Mouse (Mus musculus): ENCODE measurements at regions not wholly inside any gene's neighbourhood (a gene's known extent, or its start where the extent isn't known, plus 50 kb on each side); places are given as distances from the start of the nearest gene placed in this dataset.

- Histone ChIP-seq H3K27ac (no peak overlapping the region), H3K27me3 (peaks cover 8% of the 10 kb centered on the region; the same call in 1 of the 2 replicates), H3K4me3 (no peak overlapping the region), H3K4me2 (no peak overlapping the region), H3K4me1 (peaks cover 7% of the 10 kb centered on the region; the same call in 1 of the 2 replicates), H3K9ac (no peak overlapping the region), H3K9me3 (no peaks in the 10 kb centered on the region), H3K36me3 (no peaks in the 10 kb centered on the region)
- ATAC-seq (ENCODE audit: insufficient number of reproducible peaks, low FRiP score, low TSS enrichment, low read depth), result no peak
- WGBS, result 41% methylated on average over 5 of the region's 5 CpGs
Observed at GRCm38 (mm10) chr8:116242972-116243371, 261.8 kb upstream of the Dynlrb2 start.

- WGBS, result 76% methylated on average over 5 of the region's 5 CpGs
- no peak for ATAC-seq (ENCODE audit: insufficient number of reproducible peaks, low FRiP score, low TSS enrichment, low read depth)
Observed at GRCm38 (mm10) chr8:116241987-116242242, 262.9 kb upstream of the Dynlrb2 start.

GRCm38 (mm10) chr8:116241146-116241986 lies 263.4 kb upstream of the Dynlrb2 start:
- no peak for ATAC-seq (ENCODE audit: insufficient number of reproducible peaks, low FRiP score, low TSS enrichment, low read depth)

More at GRCm38 (mm10) chr8:116241987-116242242, 262.9 kb upstream of the Dynlrb2 start:
- H3K4me2 ChIP-seq, result no peak overlapping the region
- no peak overlapping the region for H3K27ac ChIP-seq
- H3K27me3 ChIP-seq, result peaks cover 8% of the 10 kb centered on the region; the same call in 1 of the 2 replicates
- H3K36me3 ChIP-seq, result no peaks in the 10 kb centered on the region
- H3K4me1 ChIP-seq, result peaks cover 10% of the 10 kb centered on the region; the same call in 1 of the 2 replicates
- no peaks in the 10 kb centered on the region for H3K9me3 ChIP-seq
- no peak overlapping the region for H3K4me3 ChIP-seq
- H3K9ac ChIP-seq, result no peak overlapping the region

GRCm38 (mm10) chr8:116238670-116239069 lies 266.1 kb upstream of the Dynlrb2 start:
- ATAC-seq (ENCODE audit: insufficient number of reproducible peaks, low FRiP score, low TSS enrichment, low read depth), result no peak
- 97% methylated on average over 1 of the region's 1 CpGs for WGBS
- Histone ChIP-seq H3K27me3 (peaks cover 8% of the 10 kb centered on the region; the same call in 1 of the 2 replicates), H3K4me1 (peaks cover 10% of the 10 kb centered on the region; the same call in 1 of the 2 replicates), H3K27ac (no peak overlapping the region), H3K9me3 (no peaks in the 10 kb centered on the region), H3K4me3 (no peak overlapping the region), H3K4me2 (no peak overlapping the region), H3K36me3 (no peaks in the 10 kb centered on the region), H3K9ac (no peak overlapping the region)

More at GRCm38 (mm10) chr8:116241146-116241986, 263.4 kb upstream of the Dynlrb2 start:
- Histone ChIP-seq H3K27me3 (peaks cover 8% of the 10 kb centered on the region; the same call in 1 of the 2 replicates), H3K4me1 (peaks cover 10% of the 10 kb centered on the region; the same call in 1 of the 2 replicates), H3K27ac (no peak overlapping the region), H3K9me3 (no peaks in the 10 kb centered on the region), H3K4me3 (no peak overlapping the region), H3K36me3 (no peaks in the 10 kb centered on the region), H3K9ac (no peak overlapping the region), H3K4me2 (no peak overlapping the region)
- WGBS, result 32% methylated on average over 11 of the region's 11 CpGs

GRCm38 (mm10) chr8:116237561-116238100 lies 267.1 kb upstream of the Dynlrb2 start:
- H3K9me3 ChIP-seq, result no peaks in the 10 kb centered on the region
- no peak overlapping the region for H3K27ac ChIP-seq
- no peak for ATAC-seq (ENCODE audit: insufficient number of reproducible peaks, low FRiP score, low TSS enrichment, low read depth)
- WGBS, result 61% methylated on average over 3 of the region's 3 CpGs
- H3K4me3 ChIP-seq, result no peak overlapping the region
- peaks cover 8% of the 10 kb centered on the region; the same call in 1 of the 2 replicates for H3K27me3 ChIP-seq
- H3K4me1 ChIP-seq, result 0 out of 2 replicates have a peak, but pooled peaks cover 2% of the 10 kb centered on the region
- no peaks in the 10 kb centered on the region for H3K36me3 ChIP-seq
- no peak overlapping the region for H3K9ac ChIP-seq
- no peak overlapping the region for H3K4me2 ChIP-seq

- ATAC-seq (ENCODE audit: insufficient number of reproducible peaks, low FRiP score, low TSS enrichment, low read depth), result no peak
- no peaks in the 10 kb centered on the region for H3K36me3 ChIP-seq
- H3K9me3 ChIP-seq, result no peaks in the 10 kb centered on the region
- no peak overlapping the region for H3K4me3 ChIP-seq
- no peak overlapping the region for H3K9ac ChIP-seq
- no peak overlapping the region for H3K27ac ChIP-seq
- H3K4me2 ChIP-seq, result no peak overlapping the region
- no peaks in the 10 kb centered on the region for H3K4me1 ChIP-seq
- no peaks in the 10 kb centered on the region for H3K27me3 ChIP-seq
- 28% methylated on average over 5 of the region's 5 CpGs for WGBS
Observed at GRCm38 (mm10) chr8:116229654-116230136, 275.1 kb upstream of the Dynlrb2 start.

GRCm38 (mm10) chr8:116227003-116227402 lies 277.8 kb upstream of the Dynlrb2 start:
- WGBS, result 83% methylated on average over 11 of the region's 11 CpGs
- no peak for ATAC-seq (ENCODE audit: insufficient number of reproducible peaks, low FRiP score, low TSS enrichment, low read depth)

GRCm38 (mm10) chr8:116223235-116223634 lies 281.5 kb upstream of the Dynlrb2 start:
- H3K4me2 ChIP-seq, result no peak overlapping the region
- no peaks in the 10 kb centered on the region for H3K9me3 ChIP-seq
- no peaks in the 10 kb centered on the region for H3K36me3 ChIP-seq
- 95% methylated on average over 2 of the region's 2 CpGs for WGBS
- no peak overlapping the region for H3K9ac ChIP-seq
- no peak overlapping the region for H3K27ac ChIP-seq
- no peak for ATAC-seq (ENCODE audit: insufficient number of reproducible peaks, low FRiP score, low TSS enrichment, low read depth)
- no peaks in the 10 kb centered on the region for H3K4me1 ChIP-seq
- H3K27me3 ChIP-seq, result no peaks in the 10 kb centered on the region
- no peak overlapping the region for H3K4me3 ChIP-seq

More at GRCm38 (mm10) chr8:116227003-116227402, 277.8 kb upstream of the Dynlrb2 start:
- no peak overlapping the region for H3K9ac ChIP-seq
- H3K4me2 ChIP-seq, result no peak overlapping the region
- no peaks in the 10 kb centered on the region for H3K9me3 ChIP-seq
- H3K4me1 ChIP-seq, result no peaks in the 10 kb centered on the region
- H3K27ac ChIP-seq, result no peak overlapping the region
- no peak overlapping the region for H3K4me3 ChIP-seq
- no peaks in the 10 kb centered on the region for H3K36me3 ChIP-seq
- H3K27me3 ChIP-seq, result no peaks in the 10 kb centered on the region

- no peak overlapping the region for H3K27ac ChIP-seq
- H3K9me3 ChIP-seq, result no peaks in the 10 kb centered on the region
- no peaks in the 10 kb centered on the region for H3K36me3 ChIP-seq
- H3K4me3 ChIP-seq, result no peak overlapping the region
- no peak for ATAC-seq (ENCODE audit: insufficient number of reproducible peaks, low FRiP score, low TSS enrichment, low read depth)
- no peak overlapping the region for H3K4me2 ChIP-seq
- WGBS, result 52% methylated on average over 5 of the region's 5 CpGs
- no peaks in the 10 kb centered on the region for H3K27me3 ChIP-seq
- no peak overlapping the region for H3K9ac ChIP-seq
- no peaks in the 10 kb centered on the region for H3K4me1 ChIP-seq
Observed at GRCm38 (mm10) chr8:116215909-116216308, 288.9 kb upstream of the Dynlrb2 start.

- Histone ChIP-seq H3K27me3 (no peaks in the 10 kb centered on the region), H3K4me2 (no peak overlapping the region), H3K4me3 (no peak overlapping the region), H3K4me1 (no peaks in the 10 kb centered on the region), H3K9me3 (no peaks in the 10 kb centered on the region), H3K9ac (no peak overlapping the region), H3K27ac (no peak overlapping the region), H3K36me3 (no peaks in the 10 kb centered on the region)
- ATAC-seq (ENCODE audit: insufficient number of reproducible peaks, low FRiP score, low TSS enrichment, low read depth), result no peak
- WGBS, result 24% methylated on average over 5 of the region's 5 CpGs
Observed at GRCm38 (mm10) chr8:116215286-116215860, 289.4 kb upstream of the Dynlrb2 start.

GRCm38 (mm10) chr8:116203631-116204030 lies 301.1 kb upstream of the Dynlrb2 start:
- no peaks in the 10 kb centered on the region for H3K9me3 ChIP-seq
- H3K27me3 ChIP-seq, result no peaks in the 10 kb centered on the region
- 49% methylated on average over 2 of the region's 2 CpGs for WGBS
- H3K4me3 ChIP-seq, result no peak overlapping the region
- no peaks in the 10 kb centered on the region for H3K36me3 ChIP-seq
- no peak overlapping the region for H3K9ac ChIP-seq
- no peak overlapping the region for H3K27ac ChIP-seq
- ATAC-seq (ENCODE audit: insufficient number of reproducible peaks, low FRiP score, low TSS enrichment, low read depth), result no peak
- H3K4me2 ChIP-seq, result no peak overlapping the region
- peaks cover 14% of the 10 kb centered on the region for H3K4me1 ChIP-seq

All from limb, embryonic 15.5 days (tissue).